In genomic region chr11:76418423-76418822, GRCm38 (mm10) we compare ENCODE assay signal across 9 mouse cellular contexts. TPM values are rescaled to one million over a fixed set of nuclear protein-coding genes. Genes with fewer than 3 reads are reported as not detected.
DNase-seq lines count a peak whose midpoint lies in the region.
"Had no signal": no experiment of that assay in that cellular context is flagged by ENCODE, and none has a peak within 500 bp of the region (broad histone marks: within the 10 kb centered on the region; RNA-seq: fewer than 3 reads in every experiment).

No protein-coding gene starts in this region.

- DNase-seq in heart, postnatal 4 days = peak; percentile 45
- DNase-seq in heart, adult 11 months = no peak
- peak; percentile 56 for DNase-seq in ovary, postnatal 36 days (ENCODE audit: low spot score)
- no peak for DNase-seq in ovary, postnatal 14 days (ENCODE audit: low spot score)
- peak; percentile 79 to 81 for DNase-seq in cerebellum, postnatal 14 days
- peak; percentile 66 for DNase-seq in testis, postnatal 10 days (ENCODE audit: low spot score)
- no peak for DNase-seq in yolk sac, embryonic 10.5 days (ENCODE audit: low spot score)
- DNase-seq in spleen, postnatal 10 days (ENCODE audit: low spot score in 2 of 2) = no peak
- DNase-seq: liver, embryonic 13.5 days had no signal

RNA-seq across cellular contexts. Expression of gene Timm22, which starts 11.7 kb away (rescaled TPM):
- 10 to 100 TPM; 38.9 to 48.2 TPM for total RNA-seq in heart, postnatal 4 days (2021)

RNA-seq across cellular contexts. Expression of gene Nxn, which starts 19.5 kb away (rescaled TPM):
- total RNA-seq in heart, postnatal 4 days (2021) = 10 to 100 TPM; 17.2 to 20.5 TPM

Comparison
In these comparisons a context has a peak if more than half of its experiments do, and no peak if none do; other contexts are left out.
1. DNase-seq: peak in heart, postnatal 4 days (single experiment), ovary, postnatal 36 days (single experiment), cerebellum, postnatal 14 days (2 of 2) and testis, postnatal 10 days (single experiment); none in heart, adult 11 months (single experiment), ovary, postnatal 14 days (single experiment), yolk sac, embryonic 10.5 days (single experiment) and spleen, postnatal 10 days (0 of 2).